Comparison of ENCODE assay signal across 32 mouse cellular contexts in the genomic region with DNA sequence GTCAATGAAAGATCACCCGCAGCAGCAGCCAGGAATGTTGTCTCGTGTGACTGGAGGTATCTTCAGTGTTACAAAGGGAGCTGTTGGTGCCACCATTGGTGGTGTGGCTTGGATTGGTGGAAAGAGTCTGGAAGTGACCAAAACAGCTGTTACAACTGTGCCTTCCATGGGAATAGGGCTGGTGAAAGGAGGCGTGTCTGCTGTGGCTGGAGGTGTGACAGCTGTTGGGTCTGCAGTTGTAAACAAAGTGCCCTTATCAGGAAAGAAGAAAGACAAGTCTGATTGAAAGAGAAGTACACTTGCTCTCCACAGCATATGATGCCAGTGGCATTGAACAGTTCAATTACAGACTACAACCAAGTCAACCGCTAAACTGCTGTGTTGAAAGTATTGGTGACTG.
"Had no signal": no experiment of that assay in that cellular context is flagged by ENCODE, and none has a peak within 500 bp of the region (broad histone marks: within the 10 kb centered on the region; RNA-seq: fewer than 3 reads in every experiment).

No protein-coding gene starts in this region.

- H3K27ac ChIP-seq: heart, embryonic 10.5 days; heart, embryonic 13.5 days; heart, embryonic 15.5 days; hindbrain, embryonic 10.5 days; hindbrain, embryonic 12.5 days; hindbrain, embryonic 13.5 days; hindbrain, embryonic 14.5 days; hindbrain, embryonic 15.5 days; hindbrain, postnatal 0 days; intestine, embryonic 15.5 days; kidney, embryonic 15.5 days; kidney, postnatal 0 days; layer of hippocampus, adult 2 months had no signal

- H3K4me2 ChIP-seq: heart, embryonic 11.5 days; heart, embryonic 12.5 days; heart, embryonic 13.5 days; heart, embryonic 15.5 days; hindbrain, embryonic 12.5 days; hindbrain, embryonic 13.5 days; hindbrain, embryonic 14.5 days; hindbrain, embryonic 15.5 days; intestine, embryonic 15.5 days; kidney, embryonic 15.5 days had no signal

- H3K9ac ChIP-seq: heart, embryonic 12.5 days; heart, embryonic 13.5 days; heart, embryonic 15.5 days; hindbrain, embryonic 12.5 days; hindbrain, embryonic 13.5 days; hindbrain, embryonic 14.5 days; hindbrain, embryonic 15.5 days; intestine, embryonic 15.5 days; kidney, embryonic 15.5 days had no signal

- DNase-seq: heart, postnatal 36 days; kidney, adult 11 months; kidney, adult 18-20 months; kidney, adult 2 months; kidney, adult 8-10 months; kidney, adult 9 months; kidney, postnatal 10 days; kidney, postnatal 14 days; kidney, postnatal 25 days; kidney, postnatal 36 days; kidney, postnatal 4 days; layer of hippocampus, adult 9-11 months; layer of hippocampus, postnatal 36 days had no signal

- H3K27me3 ChIP-seq: heart, embryonic 12.5 days; heart, embryonic 13.5 days; heart, embryonic 15.5 days; hindbrain, embryonic 12.5 days; hindbrain, embryonic 13.5 days; hindbrain, embryonic 15.5 days; intestine, embryonic 15.5 days; kidney, embryonic 15.5 days had no signal

- H3K4me3 ChIP-seq: heart, embryonic 10.5 days; heart, embryonic 12.5 days; heart, embryonic 13.5 days; heart, embryonic 15.5 days; hindbrain, embryonic 10.5 days; hindbrain, embryonic 12.5 days; hindbrain, embryonic 13.5 days; hindbrain, embryonic 15.5 days; intestine, embryonic 15.5 days; kidney, embryonic 15.5 days; layer of hippocampus, adult 2 months had no signal

- H3K9me3 ChIP-seq: heart, embryonic 10.5 days; heart, embryonic 12.5 days; heart, embryonic 13.5 days; heart, embryonic 15.5 days; hindbrain, embryonic 10.5 days; hindbrain, embryonic 12.5 days; hindbrain, embryonic 13.5 days; hindbrain, embryonic 15.5 days; intestine, embryonic 15.5 days; kidney, embryonic 15.5 days had no signal

- ATAC-seq: hindbrain, embryonic 16.5 days; hindbrain, postnatal 0 days; inflammation-experienced regulatory T-cells, adult 6 months; intestine, embryonic 15.5 days; intestine, embryonic 16.5 days; intestine, postnatal 0 days had no signal

- H3K4me1 ChIP-seq: hindbrain, embryonic 10.5 days; hindbrain, embryonic 12.5 days; hindbrain, embryonic 13.5 days; hindbrain, embryonic 15.5 days; intestine, embryonic 15.5 days; kidney, embryonic 15.5 days had no signal

- H3K36me3 ChIP-seq: intestine, embryonic 15.5 days had no signal
